Mouse (Mus musculus) induced T-regulatory cell, adult 2 months (primary cell): ENCODE data around the gene Ntng2.

Experiments
- DNase-seq: peaks from one replicate; pipeline ENCODE4 v3.0.0-alpha.2; 2012; ENCODE audit warnings: low read depth

Gene Ntng2

DNA sequence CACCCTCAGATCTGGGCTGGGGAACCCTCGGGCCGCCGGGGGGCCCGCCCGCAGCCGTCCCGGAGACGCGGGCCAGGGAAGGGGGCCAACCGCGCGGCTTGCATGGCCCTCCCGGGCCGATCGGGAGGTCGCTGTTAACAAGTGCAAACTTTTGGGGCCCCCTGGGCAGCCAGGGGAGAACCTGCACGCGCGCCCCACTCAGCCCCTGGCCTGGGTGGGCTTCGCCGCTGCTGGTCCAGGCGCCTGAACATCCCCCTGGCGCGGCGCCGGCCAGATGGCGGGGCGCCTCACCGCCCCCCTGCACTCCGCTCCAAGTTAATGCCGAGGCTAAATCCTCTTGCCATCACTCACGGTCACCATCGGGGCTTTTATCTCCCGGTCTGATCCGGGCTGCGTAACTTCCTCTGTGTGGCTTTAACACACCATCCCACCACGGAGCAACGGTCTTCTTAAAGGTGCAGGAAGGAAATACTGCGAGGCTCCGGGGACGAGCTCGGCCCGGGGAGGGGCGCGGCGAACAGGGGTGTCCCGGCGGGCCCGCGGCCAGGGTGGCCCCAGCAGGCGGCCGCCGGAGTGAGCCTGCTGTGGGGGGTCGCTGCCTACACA lies at the start of gene Ntng2:
Gene Ntng2 (minus strand): TSS at position 407 of the 606 bp plus-strand sequence.
- DNase-seq = peak; percentile 90

- no peak for DNase-seq
Observed at GRCm38 (mm10) chr2:29295557-29295956, 42.8 kb upstream of the Ntng2 start.

- DNase-seq = no peak
Observed at GRCm38 (mm10) chr2:29287651-29288050, 34.8 kb upstream of the Ntng2 start.

- no peak for DNase-seq
Observed at GRCm38 (mm10) chr2:29277703-29278121, 24.9 kb upstream of the Ntng2 start.

DNA sequence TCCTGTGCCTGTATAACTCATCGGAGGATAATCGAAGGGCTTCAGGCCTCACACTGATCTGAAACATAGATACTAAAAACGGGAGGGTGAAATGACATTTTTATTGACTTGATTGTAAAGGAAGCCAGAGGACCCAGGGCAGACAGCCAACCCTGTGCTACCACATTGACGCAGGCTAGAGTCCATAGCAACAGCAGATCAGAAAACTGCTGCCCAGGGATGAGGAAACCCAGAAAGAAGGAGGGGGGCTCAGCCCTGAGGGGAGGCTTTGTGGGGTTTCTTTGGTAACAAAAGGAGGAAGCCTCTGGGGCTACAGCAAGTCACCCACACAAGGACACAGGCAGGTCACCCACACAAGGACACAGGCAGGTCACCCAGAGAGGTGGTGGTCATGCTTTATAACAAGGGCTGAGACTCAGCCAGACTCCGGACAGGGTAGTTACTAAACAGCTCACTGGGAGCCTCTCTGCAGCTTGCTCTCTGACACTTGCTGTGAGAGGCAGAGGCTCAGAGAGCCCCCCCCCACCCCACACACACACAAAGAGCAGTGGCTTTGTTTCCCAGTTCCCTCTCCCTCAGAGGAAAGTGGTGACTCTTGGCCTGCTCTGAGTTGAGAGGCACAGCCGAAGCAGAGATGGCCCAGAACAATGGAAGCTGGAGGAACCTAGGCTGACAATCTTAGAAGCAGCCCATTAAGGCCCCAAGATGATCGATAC lies 19.2 kb upstream of the Ntng2 start:
- no peak for DNase-seq

DNA sequence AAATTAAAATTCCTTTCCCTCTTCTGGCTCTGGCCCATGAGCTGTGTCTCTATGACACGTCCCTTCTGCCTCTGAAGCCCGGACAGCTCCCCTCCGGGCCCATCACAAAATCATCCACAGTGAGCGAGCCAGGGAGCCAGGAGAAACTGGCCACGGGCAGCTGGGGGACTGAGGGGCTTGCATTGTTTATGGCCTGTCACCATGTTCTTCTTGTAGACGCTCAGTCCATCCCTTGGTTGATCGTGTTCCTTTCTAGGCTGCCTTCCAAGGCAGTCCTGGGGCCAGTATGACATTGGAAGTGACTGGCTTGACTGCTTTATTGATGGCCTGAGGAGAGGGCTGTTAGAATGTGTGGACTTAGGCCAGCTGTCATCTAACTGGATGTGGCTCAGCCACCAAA lies 18.3 kb upstream of the Ntng2 start:
- DNase-seq = no peak

DNA sequence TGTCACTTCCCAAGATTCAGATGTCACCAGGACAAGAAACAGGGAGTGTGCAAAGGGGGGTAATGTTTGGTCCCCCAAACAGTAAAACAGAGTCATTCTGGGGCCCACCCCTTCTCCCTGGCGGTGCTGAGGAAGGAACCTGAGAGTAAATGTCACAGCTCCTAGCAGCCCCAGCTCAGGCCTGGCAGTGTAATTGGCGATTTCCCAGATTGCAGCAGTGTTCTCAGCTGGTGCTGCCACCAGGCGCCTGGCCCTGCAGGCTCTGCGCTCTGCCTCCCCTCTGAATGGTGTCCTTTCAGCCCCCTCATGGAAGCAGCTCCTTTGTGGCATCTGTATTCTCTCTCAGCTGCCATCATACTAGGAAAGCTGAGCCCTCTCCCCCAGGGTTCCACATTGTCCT lies 14.0 kb upstream of the Ntng2 start:
- DNase-seq = no peak

- DNase-seq = no peak
Observed at GRCm38 (mm10) chr2:29262436-29262915, 9.7 kb upstream of the Ntng2 start.

DNA sequence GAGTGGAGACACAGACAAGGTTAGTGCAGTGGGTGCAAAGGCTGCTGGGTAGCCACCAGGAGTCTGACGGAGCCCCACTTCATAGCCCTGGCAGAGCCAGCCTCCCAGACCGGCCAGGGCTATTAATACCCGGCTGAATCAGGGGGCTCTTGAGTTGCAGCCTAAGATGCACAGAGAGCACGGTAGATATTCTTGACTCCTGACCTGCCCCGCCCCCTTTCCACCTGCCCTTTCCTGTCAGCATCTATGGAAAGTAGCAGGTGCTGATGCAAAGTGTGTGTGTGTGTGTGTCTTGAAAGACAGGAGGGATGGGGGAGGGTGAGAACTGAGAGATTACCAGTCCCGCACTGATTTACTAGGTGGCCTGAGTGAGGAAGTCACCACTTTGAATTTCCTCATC lies 8.3 kb upstream of the Ntng2 start:
- no peak for DNase-seq

- peak; percentile 58 for DNase-seq
Observed at GRCm38 (mm10) chr2:29253205-29253865, 530 bp upstream of the Ntng2 start.

DNA sequence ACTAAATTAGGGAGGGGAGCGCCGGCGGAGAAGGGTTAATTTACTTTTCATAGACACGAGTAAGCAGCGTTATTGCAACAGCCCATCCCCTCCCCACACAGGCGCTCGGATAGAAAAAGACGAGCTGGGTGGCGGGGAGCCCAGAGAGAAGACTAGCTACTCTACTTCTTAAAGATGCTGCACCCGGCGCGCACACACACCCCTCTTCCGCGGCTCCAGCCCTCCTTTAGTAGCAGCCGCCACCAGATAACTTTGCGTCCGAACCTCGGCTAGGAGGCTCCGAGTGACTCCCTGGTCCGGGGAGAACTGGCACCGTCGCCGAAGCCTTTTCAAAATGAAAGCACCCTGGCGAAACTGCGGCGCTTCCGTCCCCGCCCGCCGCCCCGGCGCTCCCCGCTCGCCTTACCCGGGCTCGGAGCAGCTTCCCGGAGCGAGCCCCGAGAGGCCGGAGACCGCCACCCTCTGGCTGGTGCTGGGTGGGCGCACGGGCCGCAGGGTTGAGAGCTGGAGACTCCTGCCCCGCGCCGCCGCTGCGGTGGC lies 676 bp downstream of the Ntng2 start:
- peak; percentile 78 for DNase-seq

- DNase-seq = peak; percentile 79
Observed at GRCm38 (mm10) chr2:29251095-29252058, 1.4 kb downstream of the Ntng2 start.

DNA sequence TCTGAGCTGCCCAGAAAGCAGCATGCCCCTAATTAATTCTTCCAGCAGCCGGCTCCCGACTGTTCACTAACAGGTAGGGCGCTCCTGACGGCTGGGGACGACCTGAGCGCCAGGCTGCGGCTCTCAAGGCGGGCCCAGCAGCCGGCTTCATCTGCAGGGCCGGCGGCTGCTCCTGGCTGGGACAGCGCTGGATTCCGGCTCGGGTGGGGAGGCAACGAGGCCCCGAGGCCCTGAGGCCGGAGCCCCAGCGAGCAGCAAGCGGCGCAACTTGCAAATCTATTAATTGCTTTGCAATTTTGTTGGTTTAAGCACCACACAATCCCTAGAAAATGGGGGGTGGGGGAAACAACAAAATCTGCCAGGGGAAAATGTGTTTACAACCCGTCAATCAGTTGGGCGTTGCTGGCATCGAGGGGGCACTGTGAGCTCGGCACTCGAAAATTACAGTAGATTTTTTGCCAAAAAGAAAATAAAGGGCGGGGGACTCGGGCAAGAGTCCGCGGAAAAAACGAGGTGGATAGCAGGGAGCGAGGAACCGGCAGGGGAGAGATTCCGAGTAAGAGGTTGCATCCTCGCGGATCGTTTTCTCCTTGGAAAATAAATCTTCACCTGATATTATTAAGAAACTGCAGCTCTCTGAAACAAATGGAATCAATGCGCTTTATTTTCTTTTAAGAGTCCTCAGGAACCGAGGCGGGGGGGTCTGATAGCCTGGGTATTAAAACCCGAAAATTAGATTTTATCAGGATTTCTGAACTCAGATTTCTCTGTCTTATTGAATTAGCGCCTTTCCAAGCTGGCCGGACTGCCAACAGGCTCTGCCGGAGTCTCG lies 2.3 kb downstream of the Ntng2 start:
- peak; percentile 15 for DNase-seq

DNA sequence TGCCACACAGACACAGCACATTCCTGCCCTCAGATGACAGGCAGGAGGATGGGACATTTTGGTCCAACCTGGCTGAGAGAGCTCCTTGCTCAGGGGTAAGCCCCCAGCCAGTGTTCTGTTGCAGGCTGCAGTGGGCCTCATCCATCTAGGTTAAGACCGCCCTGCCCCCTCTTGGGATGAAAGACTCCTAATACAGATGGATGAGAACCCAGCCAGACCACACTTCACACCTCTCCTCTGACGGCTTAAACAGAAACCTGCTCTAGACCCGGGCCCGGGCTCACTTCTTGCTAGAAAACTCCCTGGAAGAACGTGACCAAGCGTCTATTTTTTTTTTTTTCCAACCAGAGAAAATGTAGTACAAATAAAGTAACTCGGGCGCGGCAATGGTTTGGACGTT lies 3.0 kb downstream of the Ntng2 start:
- peak; percentile 28 for DNase-seq

DNA sequence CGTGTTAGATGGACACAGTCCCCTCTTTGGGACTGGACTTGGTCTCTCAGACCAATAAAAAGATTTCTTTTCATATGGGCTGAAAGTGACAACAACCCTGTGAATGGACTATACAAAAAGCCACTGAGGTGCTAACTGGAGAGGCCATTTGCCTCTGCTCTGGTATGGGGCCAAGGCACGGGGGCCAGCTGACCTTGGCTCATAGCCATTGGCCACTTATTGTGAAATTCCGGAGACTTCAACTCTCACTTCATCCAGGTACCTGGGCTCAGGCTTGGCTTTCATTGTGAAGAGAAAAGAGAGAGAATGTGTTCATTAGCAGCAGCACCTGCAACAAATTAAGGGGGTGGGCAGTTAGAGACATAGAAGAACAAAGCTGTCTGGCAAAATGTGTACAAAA lies 4.3 kb downstream of the Ntng2 start:
- DNase-seq = no peak

DNA sequence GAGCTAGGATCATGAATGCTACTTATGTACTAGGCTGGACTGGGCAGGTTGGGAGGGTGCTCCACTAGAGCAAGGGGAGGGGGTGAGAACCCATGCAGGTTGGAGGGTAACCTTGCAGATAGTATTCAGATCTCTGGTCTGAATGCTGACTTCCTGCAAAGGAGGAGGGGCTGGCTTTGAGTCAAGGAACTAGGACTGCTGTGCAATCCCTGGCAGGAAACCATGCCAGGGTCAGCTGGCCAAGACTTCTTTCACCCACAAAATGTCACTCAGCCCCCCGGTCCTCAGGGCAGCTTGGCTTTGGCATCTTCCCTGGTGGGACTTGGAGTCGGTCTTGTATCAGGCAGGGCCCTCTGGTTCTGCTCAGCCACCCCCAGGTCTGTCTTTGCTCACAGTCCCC lies 5.4 kb downstream of the Ntng2 start:
- DNase-seq = no peak

GRCm38 (mm10) chr2:29246891-29247290 lies 5.9 kb downstream of the Ntng2 start:
- peak; percentile 75 for DNase-seq

DNA sequence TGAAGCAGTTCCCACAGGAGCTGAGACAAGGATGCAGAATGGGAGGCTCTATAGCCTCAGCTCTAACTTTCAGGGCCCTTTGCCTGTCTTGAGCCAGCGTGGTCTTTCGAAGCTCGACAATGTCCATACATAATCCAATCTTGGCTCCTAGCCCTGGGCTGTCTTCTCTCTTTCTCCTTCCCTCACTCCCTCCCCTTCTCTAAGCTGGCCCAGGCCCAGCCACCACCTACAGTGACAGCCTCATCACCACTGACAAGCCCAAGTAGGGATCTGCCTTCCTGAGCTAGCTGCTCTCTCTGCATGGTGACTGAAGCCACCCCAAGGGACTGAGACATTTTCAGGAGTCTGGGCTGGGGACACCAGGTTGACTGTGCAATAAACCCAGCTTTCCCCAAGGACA lies 6.5 kb downstream of the Ntng2 start:
- DNase-seq = no peak

- DNase-seq = peak; percentile 21
Observed at GRCm38 (mm10) chr2:29245341-29245779, 7.4 kb downstream of the Ntng2 start.

- DNase-seq = no peak
Observed at GRCm38 (mm10) chr2:29239329-29239728, 13.5 kb downstream of the Ntng2 start.

GRCm38 (mm10) chr2:29237623-29238022 lies 15.2 kb downstream of the Ntng2 start:
- peak; percentile 78 for DNase-seq
